Mouse (Mus musculus) spleen, adult 12 weeks (tissue): ENCODE results near the gene Il2rb.

Experiments used
- DNase-seq: peaks from one replicate; pipeline ENCODE4 v3.0.0; 2022; ENCODE audit warnings: low spot score

Il2rb gene

GRCm38 (mm10) chr15:78494968-78495406, at the start of gene Il2rb:
Gene Il2rb (minus strand): TSS chr15:78495271.
- peak; percentile 9 for DNase-seq

- no peak for DNase-seq
Measured at GRCm38 (mm10) chr15:78544561-78545001, 49.5 kb upstream of the Il2rb start, which contains the start of gene Sstr3. Gene Sstr3 (minus strand): TSS chr15:78544685.

DNA sequence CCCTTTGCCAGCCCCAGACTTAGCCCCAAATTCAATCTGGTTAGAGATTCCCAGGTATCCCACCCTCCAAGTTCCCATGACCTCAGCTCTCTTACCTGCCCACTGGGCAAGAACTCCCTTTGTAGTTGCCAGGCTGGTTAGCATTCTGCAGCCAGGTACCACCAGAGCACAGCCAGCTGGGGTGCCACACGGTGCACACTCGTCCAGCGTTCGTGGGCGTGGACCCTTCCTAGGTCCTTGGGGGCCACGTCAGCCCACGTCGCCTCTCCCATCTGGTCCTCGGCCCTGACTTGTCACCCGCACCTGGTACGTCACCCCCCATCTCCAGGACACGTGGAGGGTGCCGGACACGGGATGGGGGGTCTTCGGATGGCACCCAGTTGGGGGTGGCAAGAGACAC, 49.0 kb upstream of the Il2rb start:
- DNase-seq, result no peak

DNA sequence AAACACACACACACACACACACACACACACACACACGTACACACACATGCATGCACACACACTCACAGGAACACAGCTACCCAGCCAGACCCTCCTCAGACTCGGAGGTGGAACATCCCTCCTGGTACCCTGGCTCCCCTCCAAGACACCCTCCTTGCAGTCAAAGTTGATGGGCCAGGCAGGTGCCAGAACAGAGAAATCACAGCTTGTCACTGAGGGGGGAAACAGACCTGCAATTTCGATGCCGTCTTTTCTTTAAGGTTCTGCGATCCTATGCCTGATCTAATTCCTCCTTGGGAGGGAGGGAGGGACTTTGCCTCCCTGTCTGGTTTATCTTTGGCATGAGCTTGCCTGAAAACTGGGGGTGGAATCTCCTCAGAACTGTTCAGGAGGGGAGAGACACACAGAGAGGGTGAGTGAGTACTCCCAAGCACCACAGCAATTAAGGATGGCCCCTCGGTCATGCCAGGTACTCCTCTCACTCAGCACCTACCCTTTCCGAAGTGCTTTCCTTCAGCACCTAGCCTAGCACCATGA, 47.8 kb upstream of the Il2rb start:
- DNase-seq, result no peak

GRCm38 (mm10) chr15:78542098-78542766, 47.2 kb upstream of the Il2rb start:
- DNase-seq, result no peak

GRCm38 (mm10) chr15:78541606-78542005, 46.5 kb upstream of the Il2rb start:
- DNase-seq, result no peak

DNA sequence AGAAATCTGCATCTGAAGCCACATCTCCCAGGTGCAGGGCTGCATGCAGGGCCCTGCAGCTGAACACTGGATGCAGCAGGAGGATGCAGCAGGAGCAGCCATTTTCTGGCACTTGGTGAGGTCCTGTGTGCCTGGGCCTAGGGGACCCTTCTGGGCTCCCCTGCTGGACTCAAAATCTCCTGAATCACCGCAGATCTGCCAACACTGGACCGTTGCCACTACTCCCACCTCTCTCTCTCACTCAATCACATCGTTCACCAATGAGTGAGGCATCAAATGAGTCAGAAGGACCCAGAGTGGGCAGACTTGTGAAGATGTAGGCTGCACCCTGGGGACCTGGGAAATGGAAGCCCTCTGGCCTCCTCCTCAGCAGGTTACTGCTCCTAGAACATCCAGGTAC, 46.0 kb upstream of the Il2rb start:
- no peak for DNase-seq

DNA sequence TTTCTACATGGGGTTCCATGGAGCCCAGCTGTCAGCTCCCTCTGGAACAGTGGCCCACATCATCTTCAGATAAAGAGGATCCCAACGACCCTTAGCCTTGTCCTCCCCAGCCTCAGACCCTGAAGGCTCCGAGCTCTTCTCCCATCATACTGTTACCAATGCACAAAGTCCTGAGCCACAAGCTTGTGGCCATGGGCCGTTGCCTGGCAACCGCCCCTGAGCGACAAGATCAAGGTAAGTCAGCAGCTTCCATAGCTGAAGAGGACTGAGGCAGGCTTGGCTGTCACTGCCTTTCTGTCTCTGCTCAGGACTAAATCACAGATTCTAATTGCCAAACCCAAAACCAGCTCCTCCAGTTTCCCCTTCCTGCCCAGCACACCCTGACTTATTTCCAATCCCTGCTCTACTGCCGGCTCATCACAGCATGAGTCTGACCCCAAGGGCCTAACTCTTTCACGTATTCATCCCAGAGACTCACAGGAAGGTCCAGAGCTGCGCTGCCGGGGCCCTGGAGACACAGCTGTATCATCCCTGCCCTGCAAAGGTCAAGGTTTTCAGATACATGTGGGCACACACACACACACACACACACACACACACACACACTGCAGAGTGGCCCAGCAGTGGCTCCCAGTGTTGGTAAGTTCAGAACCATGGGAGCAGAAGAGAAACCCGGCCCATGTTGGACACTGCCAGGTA, 40.8 kb upstream of the Il2rb start:
- DNase-seq, result no peak

GRCm38 (mm10) chr15:78533346-78533835, 38.3 kb upstream of the Il2rb start:
- no peak for DNase-seq

- DNase-seq, result no peak
Measured at GRCm38 (mm10) chr15:78532566-78533345, 37.7 kb upstream of the Il2rb start.

DNA sequence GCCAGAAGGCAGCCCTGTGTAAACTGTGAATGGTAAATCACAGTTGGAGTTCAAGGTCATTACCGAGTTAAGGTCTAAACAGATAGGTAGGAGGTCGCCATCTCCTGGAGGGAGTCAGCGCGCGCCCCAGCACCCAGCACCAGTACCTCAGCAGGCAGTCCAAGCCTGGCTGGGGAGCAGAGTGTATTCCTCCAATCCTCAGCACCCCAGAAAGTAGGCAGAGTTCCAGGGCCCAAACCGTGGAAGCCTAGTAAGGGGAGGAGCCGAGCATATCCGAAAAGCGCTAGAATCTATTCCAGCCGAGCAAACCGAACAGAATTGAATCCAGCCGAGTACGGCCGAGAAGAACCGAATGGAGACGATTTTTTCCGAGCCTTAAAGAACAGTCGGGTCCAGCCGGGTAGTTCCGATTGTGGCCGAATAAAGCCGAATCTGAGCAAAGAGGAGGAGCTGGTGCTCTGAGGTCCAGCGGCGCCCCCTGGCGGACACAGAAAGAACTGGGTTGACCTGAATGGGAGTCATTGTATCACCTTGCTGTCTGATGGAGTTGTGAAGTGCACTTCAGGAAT, 36.9 kb upstream of the Il2rb start:
- peak; percentile 76 for DNase-seq

- no peak for DNase-seq
Measured at GRCm38 (mm10) chr15:78531451-78531720, 36.3 kb upstream of the Il2rb start.

- no peak for DNase-seq
Measured at GRCm38 (mm10) chr15:78530671-78531450, 35.8 kb upstream of the Il2rb start, which contains the start of gene C1qtnf6. Gene C1qtnf6 (minus strand): TSS chr15:78531416.

- DNase-seq, result no peak
Measured at GRCm38 (mm10) chr15:78530141-78530540, 35.1 kb upstream of the Il2rb start.

DNA sequence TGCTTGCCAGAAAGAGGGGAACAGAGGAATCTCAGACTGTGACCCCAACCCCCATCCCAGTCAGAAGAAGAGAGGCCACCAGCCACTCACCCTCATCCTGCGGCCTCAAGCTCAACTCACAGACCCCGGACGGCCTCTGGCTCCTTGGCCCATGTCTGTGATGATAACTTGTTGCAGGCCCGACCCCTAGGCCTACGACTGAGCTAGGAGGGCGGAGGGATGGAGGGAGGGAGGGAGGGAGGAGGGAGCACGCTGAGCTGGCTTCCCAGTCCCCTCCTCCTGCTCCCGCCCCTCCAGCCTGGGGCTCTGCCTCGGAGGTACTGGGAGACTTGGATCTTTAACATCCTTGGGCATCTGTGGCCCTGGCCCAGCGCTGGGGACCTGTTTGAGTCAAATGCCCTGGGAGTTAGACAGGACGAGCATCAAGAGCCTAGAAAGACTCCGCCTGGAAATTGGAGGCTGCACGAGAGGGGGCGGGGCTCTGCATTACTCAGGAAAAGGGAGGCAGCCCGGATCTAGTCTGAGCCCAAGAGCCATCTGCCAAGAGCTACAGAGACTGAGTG, 34.4 kb upstream of the Il2rb start:
- DNase-seq, result no peak

- DNase-seq, result no peak
Measured at GRCm38 (mm10) chr15:78528726-78529411, 33.8 kb upstream of the Il2rb start.

DNA sequence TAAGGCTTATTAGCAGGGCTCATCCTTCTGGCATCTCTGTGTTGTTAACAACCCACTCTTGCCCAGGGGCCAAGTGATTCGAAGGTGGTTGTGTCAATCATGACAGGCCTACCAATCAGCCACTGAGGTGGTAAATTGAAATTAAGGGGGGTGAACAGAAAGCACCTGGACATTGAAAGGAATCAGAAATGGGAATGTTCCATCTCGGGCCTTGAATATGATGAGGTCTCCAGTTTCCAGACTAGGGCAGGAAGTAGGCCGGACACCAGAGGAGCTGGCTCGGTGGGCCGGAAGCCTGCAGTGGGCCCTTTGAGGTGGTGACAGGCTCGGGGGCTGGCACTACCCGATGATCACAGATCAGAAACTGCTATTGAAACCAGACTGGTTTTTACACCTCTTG, 32.9 kb upstream of the Il2rb start:
- peak; percentile 24 for DNase-seq

- DNase-seq, result no peak
Measured at GRCm38 (mm10) chr15:78524163-78524562, 29.1 kb upstream of the Il2rb start.

GRCm38 (mm10) chr15:78521892-78522291, 26.8 kb upstream of the Il2rb start:
- no peak for DNase-seq

- no peak for DNase-seq
Measured at GRCm38 (mm10) chr15:78521331-78521730, 26.3 kb upstream of the Il2rb start.
